Mouse (Mus musculus) hindbrain, postnatal 0 days (tissue): ENCODE data around the gene Hmgcl. TPM values are rescaled to one million over a fixed set of nuclear protein-coding genes. Genes with fewer than 3 reads are reported as not detected.
"Not testable (repeated sequence)": the region's sequence is repeated elsewhere in the genome, so short reads cannot be mapped to it uniquely, and the experiment has no call there.

Experiments
- ATAC-seq: fragments of 200-750 bp; cut with Nextera tagmentation; 2 replicates; pipeline ENCODE4 v1.8.0; 2017; ENCODE audit warnings: mild to moderate bottlenecking, moderate TSS enrichment, moderate library complexity
- DNase-seq: peaks from one replicate; pipeline ENCODE4 v3.0.0-alpha.2; 2015; ENCODE audit warnings: low spot score
- H3K27ac ChIP-seq: fragments of 300-500 bp; sonication (generic); 2 replicates; pipeline ENCODE4 v1.5.1; 2014; ENCODE audit warnings: mild to moderate bottlenecking
- H3K27me3 ChIP-seq: fragments of 300-500 bp; sonication (generic); 2 replicates; pipeline ENCODE4 v1.6.1; 2014; ENCODE audit warnings: low read length, mixed read lengths; ENCODE audit not compliant: insufficient read depth
- H3K36me3 ChIP-seq: fragments of 300-500 bp; sonication (generic); 2 replicates; pipeline ENCODE4 v1.6.1; 2014; ENCODE audit warnings: low read length, mixed read lengths; ENCODE audit not compliant: insufficient read depth
- H3K4me1 ChIP-seq: fragments of 300-500 bp; sonication (generic); 2 replicates; pipeline ENCODE4 v1.6.1; 2014; ENCODE audit warnings: antibody characterized with exemption, low read length, mixed read lengths; ENCODE audit not compliant: insufficient read depth
- H3K4me2 ChIP-seq: fragments of 300-500 bp; sonication (generic); 2 replicates; pipeline ENCODE4 v1.6.1; 2014; ENCODE audit warnings: low read depth, mild to moderate bottlenecking, low read length, moderate library complexity, mixed read lengths
- H3K4me3 ChIP-seq: fragments of 300-500 bp; sonication (generic); 2 replicates; pipeline ENCODE4 v1.5.1; 2014; ENCODE audit warnings: low read length
- H3K9ac ChIP-seq: fragments of 300-500 bp; sonication (generic); replicated peaks from 2 replicates; pipeline ENCODE4 v1.6.1; 2014; ENCODE audit warnings: mild to moderate bottlenecking, low read length, moderate library complexity, mixed read lengths
- H3K9me3 ChIP-seq: fragments of 300-500 bp; sonication (generic); 2 replicates; pipeline ENCODE4 v1.6.1; 2016; ENCODE audit warnings: low read length, mixed read lengths
- CTCF ChIP-seq: IDR thresholded peaks from 2 replicates; pipeline ENCODE4 v1.5.1; 2016; ENCODE audit warnings: antibody characterized with exemption, control low read depth, low read depth
- WGBS: fragments of 180-500 bp; shearing (Covaris S2); extraction: QIAGEN DNeasy Blood & Tissue Kit; methylation state at CpG from one replicate; pipeline ENCODE4 v1.1.7; 2014; 5-methylcytosine and 5-hydroxymethylcytosine counted together
- polyA plus RNA-seq: library from polyadenylated mRNA; unstranded; fragments of >200 nt; fragmentation: Nextera tagmentation; extraction: Ambion mirVana; gene quantifications from 2 replicates; pipeline ENCODE4 v1.2.1, GENCODE M21; 2015
- total RNA-seq: library from RNA; depleted of rRNA; stranded (reverse); fragments of >200 nt; gene quantifications from 2 replicates; pipeline ENCODE4 v1.2.3, GENCODE M21; 2014

Gene Hmgcl
- total and polyA plus RNA-seq, 2 experiments from 2014 or later = 38.6 to 55.0 TPM

DNA sequence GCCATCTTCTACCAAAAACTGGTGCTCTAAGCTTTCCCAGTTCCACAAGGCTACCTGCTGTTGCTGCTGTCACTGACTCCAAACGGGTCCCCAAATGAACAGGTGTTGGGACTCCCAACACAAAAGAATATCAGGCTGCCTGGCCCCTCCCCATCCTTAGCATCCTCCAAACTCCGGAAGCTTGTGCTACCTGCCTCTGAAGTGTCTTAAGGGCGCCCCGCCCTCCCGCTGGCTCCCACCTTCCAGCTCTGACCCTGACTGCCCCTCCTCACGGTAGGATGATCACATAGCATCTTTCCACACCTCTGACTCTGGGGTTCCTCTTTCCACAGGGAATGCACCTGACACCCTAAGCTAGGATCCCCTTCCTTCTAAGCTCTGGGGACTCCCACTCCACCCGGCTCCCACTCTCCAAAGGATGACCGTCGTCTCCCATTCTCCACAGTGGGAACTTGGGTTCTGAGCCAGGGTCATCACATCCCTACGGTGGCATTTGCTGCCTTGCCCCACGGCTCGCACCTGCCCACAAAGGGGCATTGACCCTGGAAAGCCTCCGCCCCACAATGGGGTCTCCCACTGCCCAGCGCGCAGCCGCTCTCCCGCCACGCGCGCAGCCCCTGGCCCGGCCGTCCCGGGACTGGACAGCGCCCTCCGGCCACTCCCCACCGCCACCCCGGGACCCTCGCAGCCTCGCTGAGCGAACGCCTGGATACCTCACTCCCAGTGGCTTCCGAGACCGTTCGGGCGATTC lies 25.7 kb downstream of the Hmgcl start:
- DNase-seq (no peak), ATAC-seq (peak; percentile 67)
- Histone ChIP-seq H3K4me2 (peak overlapping the region; percentile 96), H3K27ac (peak overlapping the region; percentile 76; the same call in 1 of the 2 replicates), H3K36me3 (peaks cover 43% of the 10 kb centered on the region), H3K27me3 (no peaks in the 10 kb centered on the region), H3K4me1 (peaks cover 8% of the 10 kb centered on the region), H3K9me3 (no peaks in the 10 kb centered on the region), H3K9ac (peak overlapping the region; percentile 94), H3K4me3 (peak overlapping the region; percentile 95)
- TF ChIP-seq CTCF = no peak
- WGBS = under 1% methylated on average over 35 of the region's 35 CpGs

DNA sequence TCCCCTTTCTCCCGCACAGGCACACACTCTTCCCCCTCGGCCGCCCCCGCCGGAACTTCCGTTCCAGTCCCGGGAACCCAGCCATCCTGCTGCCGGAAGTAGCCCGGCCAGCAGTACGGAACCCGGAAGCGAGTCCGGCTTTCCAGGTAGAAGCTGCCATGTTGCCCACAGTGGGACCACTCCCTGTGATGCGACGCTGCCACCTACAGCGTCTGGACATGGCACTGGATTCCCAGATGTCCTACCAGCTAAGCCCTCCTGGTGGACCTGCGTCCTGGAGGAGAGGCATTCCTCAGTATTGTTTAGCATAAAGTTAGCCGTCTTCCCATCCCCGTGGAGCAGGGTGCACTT lies 26.3 kb downstream of the Hmgcl start, which contains the start of gene Lypla2:
TSS of gene Lypla2 (minus strand) at position 71 of the 351 bp plus-strand sequence.
- ATAC-seq (peak; percentile 87), DNase-seq (peak; percentile 93)
- WGBS = under 1% methylated on average over 19 of the region's 19 CpGs
- no peaks in the 10 kb centered on the region for H3K9me3 ChIP-seq
- peak within 1 kb of the TSS; percentile 95 for H3K4me3 ChIP-seq
- H3K27ac ChIP-seq = peak within 1 kb of the TSS; percentile 76; the same call in 1 of the 2 replicates
- peak within 1 kb of the TSS; percentile 94 for H3K9ac ChIP-seq
- no peak for TF ChIP-seq CTCF
- peaks cover 8% of the 10 kb centered on the region for H3K4me1 ChIP-seq
- peaks cover 40% of the 10 kb centered on the region for H3K36me3 ChIP-seq
- peak within 1 kb of the TSS; percentile 96 for H3K4me2 ChIP-seq
- H3K27me3 ChIP-seq = no peaks in the 10 kb centered on the region

DNA sequence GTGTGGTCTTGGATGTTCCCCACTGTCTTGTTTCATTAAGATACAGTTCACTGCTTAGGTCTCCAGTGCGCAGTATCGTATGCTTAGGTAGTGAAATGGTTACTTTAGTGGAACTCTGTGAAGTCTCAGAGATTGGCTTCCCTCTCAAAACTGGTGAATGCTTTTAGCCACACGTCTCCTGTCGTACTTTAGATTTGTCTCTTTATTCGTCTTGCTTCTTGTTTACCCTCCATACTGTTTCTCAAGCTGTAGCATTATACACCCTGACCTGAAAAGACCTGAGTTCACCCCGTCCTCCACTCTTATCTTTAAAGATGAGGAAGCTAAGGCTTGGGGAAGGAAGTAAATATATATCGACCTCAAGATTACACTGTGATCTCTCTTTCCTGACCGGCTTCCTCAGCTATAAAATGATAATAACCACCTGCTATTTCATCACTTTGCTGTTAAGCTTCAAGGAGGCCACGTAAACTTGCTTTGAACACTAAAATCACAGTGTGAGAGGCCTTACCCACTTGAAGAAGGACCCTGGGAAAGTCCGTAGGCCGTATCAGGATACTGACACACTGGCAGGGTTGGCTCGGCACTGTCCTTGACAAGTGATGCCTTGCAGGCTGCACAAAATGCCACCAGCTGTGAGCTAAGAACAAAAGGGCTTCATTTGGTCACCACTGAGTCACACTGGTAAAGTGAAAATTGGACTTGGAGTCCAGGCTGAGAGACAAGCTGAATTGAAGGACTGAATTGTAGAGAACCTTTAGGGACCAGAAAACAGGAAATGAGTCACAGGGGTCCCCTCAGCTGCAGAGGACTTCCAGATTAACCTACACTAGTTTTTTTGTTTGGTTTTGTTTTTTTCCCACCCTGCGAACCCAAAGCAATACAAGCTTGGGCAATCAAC lies 26.9 kb downstream of the Hmgcl start:
- H3K27ac ChIP-seq = peak overlapping the region; percentile 76; the same call in 1 of the 2 replicates
- H3K9ac ChIP-seq = 0 out of 2 replicates have a peak overlapping the region, but pooled peaks have one; percentile 94
- ATAC-seq (no peak), DNase-seq (no peak)
- H3K4me2 ChIP-seq = peak overlapping the region; percentile 96
- H3K27me3 ChIP-seq = no peaks in the 10 kb centered on the region
- peak overlapping the region; percentile 95 for H3K4me3 ChIP-seq
- TF ChIP-seq CTCF = no peak
- peaks cover 8% of the 10 kb centered on the region for H3K4me1 ChIP-seq
- no peaks in the 10 kb centered on the region for H3K9me3 ChIP-seq
- peaks cover 35% of the 10 kb centered on the region for H3K36me3 ChIP-seq
- WGBS = 70% methylated on average over 13 of the region's 13 CpGs

DNA sequence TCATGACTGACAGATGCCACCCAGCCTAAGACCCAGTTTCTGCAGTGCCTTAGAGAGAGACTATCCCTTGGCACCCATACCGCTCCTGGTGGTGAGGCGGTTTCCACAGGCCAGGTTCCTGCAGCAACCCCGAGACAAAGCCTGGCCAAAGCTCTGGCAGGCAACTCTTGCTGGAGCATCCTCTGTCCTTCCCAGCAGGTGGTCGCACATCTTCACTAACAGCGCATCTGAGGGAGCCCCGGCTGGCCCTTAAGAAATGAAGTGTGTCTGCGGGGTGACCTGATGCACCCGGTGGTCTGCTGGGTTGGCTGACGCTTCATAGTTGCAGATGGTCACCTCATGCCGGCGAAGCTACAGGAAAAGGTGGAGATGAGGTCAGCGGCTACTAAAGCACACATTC lies 29.9 kb downstream of the Hmgcl start:
- WGBS = 92% methylated on average over 12 of the region's 12 CpGs
- Histone ChIP-seq H3K27ac (no peak overlapping the region), H3K4me2 (no peak overlapping the region), H3K27me3 (no peaks in the 10 kb centered on the region), H3K9me3 (no peaks in the 10 kb centered on the region), H3K4me3 (no peak overlapping the region), H3K9ac (no peak overlapping the region), H3K36me3 (peaks cover 21% of the 10 kb centered on the region), H3K4me1 (peaks cover 8% of the 10 kb centered on the region)
- no peak for DNase-seq
- TF ChIP-seq CTCF = no peak
- ATAC-seq = no peak

DNA sequence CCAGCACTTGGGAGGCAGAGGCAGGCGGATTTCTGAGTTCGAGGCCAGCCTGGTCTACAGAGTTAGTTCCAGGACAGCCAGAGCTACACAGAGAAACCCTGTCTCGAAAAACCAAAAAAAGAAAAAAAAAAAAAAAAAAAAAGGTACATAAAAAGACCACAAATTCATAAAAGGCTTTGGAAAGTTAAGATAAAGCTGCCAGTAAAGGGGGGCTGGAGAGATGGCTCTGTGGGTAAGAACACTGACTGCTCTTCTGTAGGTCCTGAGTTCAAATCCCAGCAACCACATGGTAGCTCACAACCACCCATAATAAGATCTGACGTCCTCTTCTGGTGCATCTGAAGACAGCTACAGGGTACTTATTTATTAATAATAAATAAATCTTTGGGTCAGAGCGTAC lies 34.0 kb downstream of the Hmgcl start:
- 92% methylated on average over 5 of the region's 5 CpGs for WGBS
- peaks cover 33% of the 10 kb centered on the region for H3K36me3 ChIP-seq
- ATAC-seq = not testable (repeated sequence)

DNA sequence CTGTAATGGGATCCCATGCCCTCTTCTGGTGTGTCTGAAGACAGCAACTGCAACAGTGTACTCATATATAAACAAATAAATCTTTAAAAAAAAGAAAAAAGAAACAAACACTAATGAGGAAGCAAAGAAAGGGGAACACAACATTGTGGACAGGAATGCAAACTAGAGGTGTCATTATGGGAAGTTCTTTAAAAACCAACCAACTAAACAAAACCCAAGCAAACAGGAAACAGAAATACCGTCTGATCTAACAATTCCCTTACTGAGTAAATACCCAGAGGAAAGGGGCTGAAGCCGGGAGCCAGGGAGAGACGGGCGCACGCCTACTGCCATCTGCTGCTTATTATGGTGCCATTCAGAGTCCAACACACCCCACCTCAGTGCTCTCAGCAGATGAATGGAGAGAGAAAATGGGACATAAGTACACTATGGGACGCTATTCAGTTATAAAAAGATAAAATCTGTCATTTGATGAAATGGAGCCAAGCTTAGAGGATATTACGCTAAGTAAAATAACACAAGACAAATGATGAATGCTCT lies 35.3 kb downstream of the Hmgcl start:
- no peak overlapping the region for H3K9ac ChIP-seq
- H3K4me3 ChIP-seq = no peak overlapping the region
- DNase-seq (no peak), ATAC-seq (no peak)
- H3K27ac ChIP-seq = no peak overlapping the region
- no peak overlapping the region for H3K4me2 ChIP-seq
- peaks cover 8% of the 10 kb centered on the region for H3K4me1 ChIP-seq
- TF ChIP-seq CTCF = no peak
- peaks cover 23% of the 10 kb centered on the region for H3K36me3 ChIP-seq
- no peaks in the 10 kb centered on the region for H3K27me3 ChIP-seq
- no peaks in the 10 kb centered on the region for H3K9me3 ChIP-seq
- 62% methylated on average over 7 of the region's 7 CpGs for WGBS

More for the DNA sequence above, 34.0 kb downstream of the Hmgcl start:
- DNase-seq, H3K27me3 ChIP-seq, H3K4me1 ChIP-seq, H3K4me3 ChIP-seq, H3K27ac ChIP-seq, H3K9ac ChIP-seq, H3K4me2 ChIP-seq, H3K9me3 ChIP-seq: not testable (repeated sequence)
